Mouse (Mus musculus) ZHBTc4 (cell line): ENCODE data around the gene Dip2a.
A peak's percentile ranks its signal among the peaks of the same experiment; 100 is the strongest.

Experiments
- DNase-seq: peaks from one replicate; pipeline ENCODE4 v3.0.0-alpha.2; 2011; ENCODE audit warnings: low read depth, low spot score

Dip2a gene

DNA sequence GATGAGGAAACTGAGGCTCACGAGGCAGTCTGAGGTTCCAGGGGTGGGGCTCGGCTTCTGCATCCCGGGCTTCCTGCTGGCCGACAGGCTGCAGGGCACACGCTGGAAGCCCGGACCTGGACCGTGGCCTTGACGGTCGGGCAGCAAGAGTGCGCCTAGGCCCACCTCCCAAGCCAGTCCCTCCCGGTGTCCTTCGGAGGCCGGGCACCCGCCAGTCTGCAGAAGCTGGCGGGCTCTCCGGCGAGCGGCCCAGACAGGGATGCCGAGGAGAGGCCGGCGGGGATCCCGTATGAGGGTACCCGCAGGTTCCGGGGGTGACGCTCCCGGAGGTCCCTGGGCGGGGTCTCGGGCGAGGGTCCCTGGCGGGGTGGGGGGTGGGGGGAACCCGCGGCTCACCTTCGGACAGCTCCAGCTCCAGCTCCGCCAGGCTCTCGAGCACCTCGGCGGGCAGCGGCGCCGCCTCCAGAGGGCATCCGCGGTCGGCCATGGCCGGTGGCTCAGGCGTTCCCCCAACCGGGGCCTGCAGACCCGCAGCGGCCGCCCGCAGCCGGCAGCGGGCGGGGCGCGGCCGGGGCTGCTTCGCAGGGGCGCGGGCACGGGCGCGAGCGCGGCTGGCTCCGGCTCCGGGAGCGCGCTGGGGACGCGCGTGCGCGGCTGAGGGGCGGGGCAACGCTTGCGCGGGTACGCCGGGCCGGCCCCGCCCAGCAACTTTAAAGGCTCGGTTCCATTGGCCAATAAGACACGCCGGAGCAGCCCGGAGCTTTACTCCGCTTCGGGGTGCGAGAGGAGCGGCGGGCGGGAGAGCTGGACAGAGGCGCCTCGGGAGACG is at the start of gene Dip2a:
Gene Dip2a, minus strand, starts transcription at position 581 of the 829 bp plus-strand sequence.
- peak; percentile 94 for DNase-seq

DNA sequence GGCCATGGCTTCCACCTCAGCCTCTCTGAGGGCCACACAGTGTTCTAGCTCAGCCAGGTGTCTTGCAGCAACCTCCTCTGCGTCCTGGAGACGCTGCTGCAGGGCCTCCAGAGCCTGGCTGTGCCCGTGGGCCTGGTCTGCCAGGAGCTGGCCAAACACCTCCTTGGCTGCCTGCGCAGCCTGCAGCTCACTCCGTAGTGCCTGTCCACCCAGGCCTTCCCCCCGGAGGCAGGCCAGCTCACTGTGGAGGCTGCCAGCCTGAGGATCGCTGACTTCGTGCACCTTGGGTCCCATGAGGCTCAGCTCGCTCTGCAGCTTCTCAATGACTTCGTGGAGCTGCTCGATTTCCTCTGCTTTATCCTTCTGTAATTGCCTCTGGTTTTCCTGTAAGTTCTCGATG is 47.5 kb upstream of the Dip2a start:
- DNase-seq = no peak

DNA sequence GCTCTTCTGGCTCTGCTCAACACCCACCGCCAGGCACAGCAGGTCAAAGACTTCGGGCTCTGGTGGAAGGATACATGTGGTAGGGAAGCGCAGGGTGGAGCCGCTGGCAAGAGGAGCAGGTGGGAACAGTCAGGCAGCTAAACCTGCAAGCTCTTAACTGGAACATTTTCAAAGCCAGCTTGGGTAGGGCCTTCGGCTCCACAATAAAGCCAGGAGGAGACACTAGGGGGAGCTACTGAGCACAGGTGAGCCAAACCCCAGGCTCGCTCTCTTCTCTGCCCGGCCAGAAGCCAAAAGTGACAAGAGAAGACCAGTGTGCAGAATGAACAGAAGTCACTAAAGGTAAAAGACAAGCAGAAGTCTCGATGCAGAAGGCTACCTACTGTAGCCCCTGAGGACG is 46.7 kb upstream of the Dip2a start:
- peak; percentile 79 for DNase-seq

GRCm38 (mm10) chr10:76391166-76391565 is 46.1 kb upstream of the Dip2a start:
- DNase-seq = no peak

- peak; percentile 49 for DNase-seq
Observed at GRCm38 (mm10) chr10:76374981-76375380, 29.9 kb upstream of the Dip2a start.

DNA sequence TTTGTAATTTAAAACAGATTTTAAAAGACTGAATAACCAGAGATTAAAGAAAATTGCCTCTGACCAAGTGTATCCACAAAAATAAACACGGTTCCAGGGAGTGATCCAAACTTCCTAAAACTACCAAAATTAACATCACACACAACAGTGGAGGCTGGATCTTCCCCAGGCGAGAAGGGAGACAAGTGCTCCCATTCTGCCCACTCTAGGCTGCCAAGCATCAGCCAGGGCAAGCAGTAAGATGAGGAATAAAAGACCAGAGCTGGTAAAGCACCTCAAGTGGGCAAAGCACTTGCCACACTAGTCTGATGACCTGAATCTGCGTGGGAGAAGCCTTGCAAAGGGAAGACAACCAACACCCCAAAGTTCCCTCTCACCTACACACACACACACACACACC is 26.6 kb upstream of the Dip2a start:
- DNase-seq = peak; percentile 39

DNA sequence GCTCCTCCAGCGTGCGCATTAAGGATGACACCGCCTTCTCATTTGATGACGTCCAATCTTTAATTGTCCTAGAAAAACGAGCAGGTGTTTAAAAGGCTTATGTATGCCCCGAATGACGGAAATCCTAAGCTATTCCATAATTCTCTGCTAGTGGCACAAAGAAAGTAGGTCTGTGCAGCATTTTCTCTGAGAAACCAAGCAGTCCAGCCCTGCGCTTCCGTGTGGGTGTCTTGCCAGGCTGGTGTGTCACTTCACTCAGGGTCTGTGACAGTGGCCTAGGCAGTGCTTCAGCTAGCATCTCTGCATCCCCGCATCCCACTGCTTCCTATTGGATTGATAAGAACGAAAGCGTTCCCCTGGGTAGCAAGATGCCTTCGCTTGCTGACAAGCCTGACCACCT is 23.7 kb upstream of the Dip2a start:
- DNase-seq = no peak

- no peak for DNase-seq
Observed at GRCm38 (mm10) chr10:76363233-76363632, 18.1 kb upstream of the Dip2a start.

GRCm38 (mm10) chr10:76358468-76358867 is 13.4 kb upstream of the Dip2a start:
- DNase-seq = no peak

DNA sequence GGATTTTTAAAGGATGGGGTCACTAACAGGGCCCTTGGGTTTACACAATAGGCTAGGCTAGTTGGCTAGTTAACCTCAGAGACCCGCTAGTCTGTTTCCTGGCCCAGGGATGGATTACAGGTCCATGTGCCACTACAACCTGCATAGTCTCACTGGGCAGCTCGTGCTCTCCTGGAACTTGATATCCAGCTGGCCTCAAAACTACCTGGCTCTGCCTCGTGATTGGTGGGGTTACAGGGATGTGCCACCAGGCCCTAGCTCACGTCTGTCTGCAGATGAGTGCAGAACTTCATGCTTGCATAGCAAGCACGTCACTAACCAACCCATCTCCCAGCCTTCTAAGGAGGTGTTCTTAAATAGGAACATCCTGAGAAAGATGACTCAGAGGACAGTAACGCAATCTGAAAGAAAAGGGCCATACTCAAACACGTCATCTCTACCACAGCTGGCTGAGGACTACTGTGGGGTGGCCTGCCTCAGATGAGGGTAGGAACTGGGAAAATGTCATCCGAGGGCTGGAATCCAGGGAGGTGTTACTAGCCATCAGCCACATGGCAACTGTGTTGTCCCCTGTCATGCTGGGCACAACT is 12.3 kb upstream of the Dip2a start:
- no peak for DNase-seq

DNA sequence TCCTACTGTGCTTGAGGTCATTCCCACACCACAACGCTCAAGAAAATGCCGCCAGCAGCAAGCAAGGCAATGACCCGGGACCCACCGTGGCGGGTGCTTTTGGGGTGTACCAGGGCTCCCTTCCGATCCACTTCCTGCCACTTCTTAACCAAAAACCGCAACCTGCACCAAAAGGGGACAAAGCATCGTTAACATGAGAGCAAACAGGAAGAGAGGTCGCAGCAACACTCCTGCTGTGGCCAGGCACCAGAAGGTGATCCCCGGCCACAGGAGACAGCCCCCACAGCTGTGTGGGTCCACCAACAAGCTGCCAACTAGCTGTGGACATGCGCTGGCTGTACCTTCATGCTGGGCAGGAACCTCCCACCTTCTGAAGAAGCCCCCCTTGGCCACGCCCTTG is 9.9 kb upstream of the Dip2a start:
- no peak for DNase-seq

- DNase-seq = no peak
Observed at GRCm38 (mm10) chr10:76353986-76354385, 8.9 kb upstream of the Dip2a start.

- DNase-seq = no peak
Observed at GRCm38 (mm10) chr10:76351953-76352352, 6.9 kb upstream of the Dip2a start.

DNA sequence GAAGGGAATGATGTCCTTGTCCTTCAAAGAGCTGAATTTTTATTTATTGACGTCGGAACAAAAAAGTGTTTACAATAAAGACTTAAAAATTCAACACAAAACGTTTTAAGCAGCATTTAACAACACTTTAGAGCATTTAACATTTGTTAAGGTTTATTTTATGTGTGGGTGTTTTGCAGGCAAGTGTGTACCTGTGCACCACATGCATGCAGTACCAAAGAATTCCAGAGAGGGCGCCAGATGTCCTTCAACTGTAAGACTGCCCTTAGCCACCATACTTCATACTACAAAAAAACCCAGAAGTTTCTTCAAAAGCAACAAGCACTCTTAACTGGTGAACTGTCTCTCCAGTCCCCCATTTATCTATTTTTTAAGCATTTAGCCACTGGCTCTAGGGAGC is 1.5 kb upstream of the Dip2a start:
- DNase-seq = peak; percentile 89

GRCm38 (mm10) chr10:76346043-76346491 is 976 bp upstream of the Dip2a start:
- no peak for DNase-seq

DNA sequence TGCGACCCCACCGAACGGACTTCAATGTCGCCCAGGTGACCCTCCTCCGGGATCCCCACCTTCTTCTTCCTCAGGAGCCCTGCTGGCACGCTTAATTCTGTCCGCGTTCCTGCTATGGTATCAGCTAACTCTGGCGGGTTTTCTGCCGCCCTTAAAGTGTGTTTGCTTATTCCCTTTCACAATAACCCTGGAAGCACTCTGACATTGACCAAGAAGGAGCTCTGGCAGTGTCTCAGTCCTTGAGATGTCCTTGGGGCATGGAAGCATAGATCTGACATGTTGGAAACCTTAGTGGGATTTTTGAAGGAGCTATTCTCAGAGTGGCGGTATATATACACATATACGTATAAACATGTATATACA is 430 bp upstream of the Dip2a start:
- DNase-seq = no peak

GRCm38 (mm10) chr10:76334350-76334749 is 10.7 kb downstream of the Dip2a start:
- DNase-seq = no peak

GRCm38 (mm10) chr10:76332040-76332439 is 13.1 kb downstream of the Dip2a start:
- no peak for DNase-seq

- no peak for DNase-seq
Observed at GRCm38 (mm10) chr10:76329093-76329492, 16.0 kb downstream of the Dip2a start.

DNA sequence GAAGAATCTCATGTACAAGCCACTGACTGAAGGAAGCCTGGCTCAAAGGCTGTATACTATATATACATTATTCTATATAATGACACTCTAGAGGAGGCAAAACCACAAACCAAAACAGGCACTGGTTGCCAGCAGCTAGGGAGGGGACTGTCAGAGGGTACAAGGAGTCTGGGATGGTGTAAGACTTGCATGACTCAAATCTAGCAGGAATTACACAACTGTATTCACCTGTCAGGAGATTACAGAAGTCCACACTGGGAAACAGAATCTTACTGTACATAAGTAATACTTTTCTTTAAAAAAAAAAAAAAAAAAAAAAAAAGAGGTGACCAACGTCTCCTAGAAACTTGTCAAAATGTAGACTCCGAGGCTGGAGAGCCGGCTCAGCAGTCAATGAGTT is 16.5 kb downstream of the Dip2a start:
- DNase-seq = no peak

- DNase-seq = peak; percentile 48
Observed at GRCm38 (mm10) chr10:76326304-76327006, 18.6 kb downstream of the Dip2a start.

GRCm38 (mm10) chr10:76317623-76318022 is 27.5 kb downstream of the Dip2a start:
- no peak for DNase-seq

- no peak for DNase-seq
Observed at GRCm38 (mm10) chr10:76316194-76316593, 28.9 kb downstream of the Dip2a start.
